Mouse (Mus musculus) lung, postnatal 0 days (tissue): ENCODE results near the gene Commd7.

Source experiments
- CTCF ChIP-seq: IDR thresholded peaks from 2 replicates; pipeline ENCODE4 v1.5.1; 2016; ENCODE audit warnings: antibody characterized with exemption, mild to moderate bottlenecking
- EP300 ChIP-seq: IDR thresholded peaks from 2 replicates; pipeline ENCODE4 v1.6.1; 2016; ENCODE audit warnings: antibody characterized with exemption, mild to moderate bottlenecking, control low read depth

DNA sequence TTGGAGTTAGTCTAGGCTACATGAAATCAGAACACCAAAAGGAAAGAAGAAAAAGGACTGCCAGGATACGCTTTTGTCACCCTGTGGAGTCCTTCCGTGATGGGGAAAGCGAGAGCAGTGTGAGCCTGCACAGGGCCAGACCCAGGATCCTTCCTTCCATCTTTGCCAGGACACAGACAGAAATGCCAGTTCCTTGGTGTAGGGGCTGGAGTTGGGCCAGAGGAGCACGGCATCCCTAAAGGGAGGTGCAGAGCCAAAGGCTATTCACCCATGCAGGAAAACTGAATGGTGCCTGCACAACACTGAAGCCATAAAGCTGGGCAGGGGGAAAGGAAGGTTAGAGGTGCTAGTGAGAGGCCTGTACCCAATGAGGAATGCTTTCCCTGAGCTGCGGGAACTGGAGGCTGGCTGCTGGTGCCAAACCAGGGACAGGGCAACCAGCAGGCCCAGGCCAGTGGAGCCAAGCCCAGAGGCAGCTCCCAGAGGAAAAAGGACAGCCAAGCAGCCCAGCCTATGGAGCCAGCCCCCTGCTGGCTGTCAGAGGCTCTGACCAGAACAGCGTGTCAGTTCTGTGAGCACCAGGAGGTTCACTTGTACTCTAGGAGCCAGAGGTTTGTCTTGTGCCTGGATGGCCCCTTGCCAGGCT is 32.4 kb downstream of the Commd7 start:
- TF ChIP-seq CTCF: peak; percentile 71
- TF ChIP-seq EP300: no peak
